Mouse (Mus musculus) neural tube, embryonic 11.5 days (tissue): ENCODE results near the gene Clcn5. TPM values are rescaled to one million over a fixed set of nuclear protein-coding genes. Genes with fewer than 3 reads are reported as not detected.
A peak's percentile ranks its signal among the peaks of the same experiment; 100 is the strongest.

ENCODE experiments used
- ATAC-seq: fragments of 200-750 bp; cut with Nextera tagmentation; 2 replicates; pipeline ENCODE4 v1.8.0; 2017; ENCODE audit warnings: moderate number of reproducible peaks, mild to moderate bottlenecking, moderate TSS enrichment, moderate library complexity; ENCODE audit not compliant: insufficient read depth, low FRiP score, low TSS enrichment
- DNase-seq: peaks from one replicate; pipeline ENCODE4 v3.0.0-alpha.2; 2015; ENCODE audit warnings: low spot score
- H3K27ac ChIP-seq: fragments of 300-500 bp; sonication (generic); 2 replicates; pipeline ENCODE4 v1.5.1; 2014; ENCODE audit warnings: low read depth, mild to moderate bottlenecking, low read length
- H3K27me3 ChIP-seq: fragments of 300-500 bp; sonication (generic); 2 replicates; pipeline ENCODE4 v1.6.1; 2014; ENCODE audit warnings: mild to moderate bottlenecking, low read length, mixed read lengths; ENCODE audit not compliant: control insufficient read depth, insufficient read depth
- H3K36me3 ChIP-seq: fragments of 300-500 bp; sonication (generic); 2 replicates; pipeline ENCODE4 v1.6.1; 2014; ENCODE audit warnings: mild to moderate bottlenecking, low read length, moderate library complexity, mixed read lengths; ENCODE audit not compliant: control insufficient read depth, insufficient read depth
- H3K4me1 ChIP-seq: fragments of 300-500 bp; sonication (generic); 2 replicates; pipeline ENCODE4 v1.6.1; 2014; ENCODE audit warnings: low read length, mixed read lengths; ENCODE audit not compliant: control insufficient read depth, insufficient read depth
- H3K4me2 ChIP-seq: fragments of 300-500 bp; sonication (generic); 2 replicates; pipeline ENCODE4 v1.6.1; 2014; ENCODE audit warnings: low read depth, mild to moderate bottlenecking, moderate library complexity
- H3K4me3 ChIP-seq: fragments of 300-500 bp; sonication (generic); 2 replicates; pipeline ENCODE4 v1.5.1; 2014; ENCODE audit warnings: low read depth, low read length
- H3K9ac ChIP-seq: fragments of 300-500 bp; sonication (generic); 2 replicates; pipeline ENCODE4 v1.6.1; 2014; ENCODE audit warnings: mild to moderate bottlenecking, low read length
- H3K9me3 ChIP-seq: fragments of 300-500 bp; sonication (generic); 2 replicates; pipeline ENCODE4 v1.6.1; 2016; ENCODE audit warnings: low read length; ENCODE audit not compliant: control insufficient read depth
- WGBS: fragments of 180-500 bp; shearing (Covaris S2); extraction: QIAGEN DNeasy Blood & Tissue Kit; methylation state at CpG from one replicate; pipeline ENCODE4 v1.1.7; 2014; 5-methylcytosine and 5-hydroxymethylcytosine counted together
- polyA plus RNA-seq: library from polyadenylated mRNA; unstranded; fragments of >200 nt; fragmentation: Nextera tagmentation; extraction: Ambion mirVana; gene quantifications from 2 replicates; pipeline ENCODE4 v1.2.1, GENCODE M21; 2014

The Clcn5 gene
- 24.3 and 24.5 TPM in 2 replicates for polyA plus RNA-seq

- ATAC-seq (peak; percentile 95), DNase-seq (peak; percentile 93)
- Histone ChIP-seq H3K27ac (peak within 1 kb of the TSS; percentile 60; the same call in 1 of the 2 replicates), H3K9ac (peak within 1 kb of the TSS; percentile 60), H3K36me3 (no peaks in the 10 kb centered on the region), H3K4me1 (no peaks in the 10 kb centered on the region), H3K9me3 (no peaks in the 10 kb centered on the region), H3K4me3 (peak within 1 kb of the TSS; percentile 51), H3K4me2 (peak within 1 kb of the TSS; percentile 46), H3K27me3 (no peaks in the 10 kb centered on the region)
- 18% methylated on average over 42 of the region's 43 CpGs for WGBS
Measured at GRCm38 (mm10) chrX:7319089-7319721, at the start of gene Clcn5. Clcn5 (minus strand) TSS chrX:7319358.

- DNase-seq (no peak), ATAC-seq (no peak)
- H3K27ac ChIP-seq, result no peak overlapping the region
- H3K36me3 ChIP-seq, result no peaks in the 10 kb centered on the region
- H3K4me1 ChIP-seq, result no peaks in the 10 kb centered on the region
- 33% methylated on average over 2 of the region's 2 CpGs for WGBS
- H3K9ac ChIP-seq, result no peak overlapping the region
- H3K27me3 ChIP-seq, result no peaks in the 10 kb centered on the region
- H3K4me3 ChIP-seq, result no peak overlapping the region
- no peak overlapping the region for H3K4me2 ChIP-seq
- H3K9me3 ChIP-seq, result no peaks in the 10 kb centered on the region
Measured at GRCm38 (mm10) chrX:7325455-7325854, 6.3 kb upstream of the Clcn5 start.

- H3K27ac ChIP-seq, result no peak overlapping the region
- H3K36me3 ChIP-seq, result no peaks in the 10 kb centered on the region
- no peaks in the 10 kb centered on the region for H3K4me1 ChIP-seq
- no peak overlapping the region for H3K4me2 ChIP-seq
- WGBS, result 13% methylated on average over 7 of the region's 7 CpGs
- ATAC-seq, result no peak
- peak; percentile 51 for DNase-seq
- no peaks in the 10 kb centered on the region for H3K9me3 ChIP-seq
- no peak overlapping the region for H3K4me3 ChIP-seq
- H3K9ac ChIP-seq, result no peak overlapping the region
- H3K27me3 ChIP-seq, result no peaks in the 10 kb centered on the region
Measured at GRCm38 (mm10) chrX:7322288-7322687, 3.1 kb upstream of the Clcn5 start.

GRCm38 (mm10) chrX:7320571-7320970 is 1.4 kb upstream of the Clcn5 start:
- Histone ChIP-seq H3K9ac (no peak overlapping the region), H3K27ac (no peak overlapping the region), H3K9me3 (no peaks in the 10 kb centered on the region), H3K4me2 (no peak overlapping the region), H3K27me3 (no peaks in the 10 kb centered on the region), H3K4me3 (no peak overlapping the region), H3K36me3 (no peaks in the 10 kb centered on the region), H3K4me1 (no peaks in the 10 kb centered on the region)
- no peak for ATAC-seq
- WGBS, result 72% methylated on average over 2 of the region's 2 CpGs
- no peak for DNase-seq

- Histone ChIP-seq H3K27me3 (no peaks in the 10 kb centered on the region), H3K4me3 (peak overlapping the region; percentile 51), H3K27ac (peak overlapping the region; percentile 60; the same call in 1 of the 2 replicates), H3K9ac (peak overlapping the region; percentile 60), H3K4me2 (peak overlapping the region; percentile 46), H3K4me1 (no peaks in the 10 kb centered on the region), H3K9me3 (no peaks in the 10 kb centered on the region), H3K36me3 (no peaks in the 10 kb centered on the region)
- peak; percentile 41 for DNase-seq
- peak; percentile 72 for ATAC-seq
- 20% methylated on average over 25 of the region's 37 CpGs for WGBS
Measured at GRCm38 (mm10) chrX:7318551-7319025, 570 bp downstream of the Clcn5 start.

- H3K4me1 ChIP-seq, result no peaks in the 10 kb centered on the region
- H3K9ac ChIP-seq, result no peak overlapping the region
- DNase-seq, result no peak
- no peaks in the 10 kb centered on the region for H3K9me3 ChIP-seq
- WGBS, result 43% methylated on average over 10 of the region's 10 CpGs
- no peak for ATAC-seq
- H3K27ac ChIP-seq, result no peak overlapping the region
- no peaks in the 10 kb centered on the region for H3K27me3 ChIP-seq
- H3K4me2 ChIP-seq, result no peak overlapping the region
- no peak overlapping the region for H3K4me3 ChIP-seq
- no peaks in the 10 kb centered on the region for H3K36me3 ChIP-seq
Measured at GRCm38 (mm10) chrX:7315115-7315514, 4.0 kb downstream of the Clcn5 start.

GRCm38 (mm10) chrX:7314645-7315044 is 4.5 kb downstream of the Clcn5 start:
- Histone ChIP-seq H3K4me3 (no peak overlapping the region), H3K27ac (no peak overlapping the region), H3K4me1 (no peaks in the 10 kb centered on the region), H3K36me3 (no peaks in the 10 kb centered on the region), H3K9me3 (no peaks in the 10 kb centered on the region), H3K4me2 (no peak overlapping the region), H3K27me3 (no peaks in the 10 kb centered on the region), H3K9ac (no peak overlapping the region)
- 34% methylated on average over 4 of the region's 4 CpGs for WGBS
- DNase-seq (no peak), ATAC-seq (no peak)

GRCm38 (mm10) chrX:7308242-7308641 is 10.9 kb downstream of the Clcn5 start:
- no peaks in the 10 kb centered on the region for H3K36me3 ChIP-seq
- WGBS, result 73% methylated on average over 2 of the region's 2 CpGs
- no peak for ATAC-seq

GRCm38 (mm10) chrX:7306861-7307260 is 12.3 kb downstream of the Clcn5 start:
- Histone ChIP-seq H3K9ac (no peak overlapping the region), H3K4me2 (no peak overlapping the region), H3K36me3 (no peaks in the 10 kb centered on the region), H3K27me3 (no peaks in the 10 kb centered on the region), H3K9me3 (no peaks in the 10 kb centered on the region), H3K4me3 (no peak overlapping the region), H3K27ac (no peak overlapping the region), H3K4me1 (no peaks in the 10 kb centered on the region)
- DNase-seq (no peak), ATAC-seq (no peak)
- WGBS, result 36% methylated on average over 2 of the region's 5 CpGs

More at GRCm38 (mm10) chrX:7308242-7308641, 10.9 kb downstream of the Clcn5 start:
- no peak overlapping the region for H3K9ac ChIP-seq
- no peaks in the 10 kb centered on the region for H3K27me3 ChIP-seq
- H3K4me1 ChIP-seq, result no peaks in the 10 kb centered on the region
- H3K4me3 ChIP-seq, result no peak overlapping the region
- DNase-seq, result no peak
- no peaks in the 10 kb centered on the region for H3K9me3 ChIP-seq
- H3K4me2 ChIP-seq, result no peak overlapping the region
- H3K27ac ChIP-seq, result no peak overlapping the region
